Mouse (Mus musculus): ENCODE measurements around the gene Fam149b.

Fam149b gene

GRCm38 (mm10) chr14:20392326-20392725, 44.4 kb downstream of the Fam149b start:
- DNase-seq: no peak

GRCm38 (mm10) chr14:20393205-20393913, 45.4 kb downstream of the Fam149b start, which contains the start of gene Mrps16:
Mrps16 (minus strand) TSS chr14:20393634.
- DNase-seq: peak; percentile 93

- no peak for DNase-seq
Observed at GRCm38 (mm10) chr14:20397220-20397619, 49.3 kb downstream of the Fam149b start.

- no peak for DNase-seq
Observed at GRCm38 (mm10) chr14:20398864-20399263, 50.9 kb downstream of the Fam149b start.

- DNase-seq: no peak
Observed at GRCm38 (mm10) chr14:20400071-20400470, 52.1 kb downstream of the Fam149b start.

GRCm38 (mm10) chr14:20422257-20422656, 74.3 kb downstream of the Fam149b start:
- no peak for DNase-seq

GRCm38 (mm10) chr14:20423046-20423445, 75.1 kb downstream of the Fam149b start:
- DNase-seq: no peak

GRCm38 (mm10) chr14:20428593-20428992, 80.6 kb downstream of the Fam149b start:
- no peak for DNase-seq

- DNase-seq: no peak
Observed at GRCm38 (mm10) chr14:20429833-20430232, 81.9 kb downstream of the Fam149b start.

- DNase-seq: no peak
Observed at GRCm38 (mm10) chr14:20431726-20432125, 83.8 kb downstream of the Fam149b start.

GRCm38 (mm10) chr14:20432420-20432819, 84.5 kb downstream of the Fam149b start:
- DNase-seq: no peak

Data from cerebellum, adult 8-10 months (tissue).